Mouse (Mus musculus) effector memory CD4-positive, alpha-beta T cell, adult 5 months (primary cell): Measurements from ENCODE around the gene Tnfrsf23. TPM values are rescaled to one million over a fixed set of nuclear protein-coding genes. Genes with fewer than 3 reads are reported as not detected.

Experiments used
- polyA plus RNA-seq: library from polyadenylated mRNA; unstranded; fragments of 100-300 nt; shearing (Covaris generic); gene quantifications from one replicate; pipeline ENCODE4 v1.2.1, GENCODE M21; 2017

Tnfrsf23 gene
- 20.1 TPM for polyA plus RNA-seq

DNA sequence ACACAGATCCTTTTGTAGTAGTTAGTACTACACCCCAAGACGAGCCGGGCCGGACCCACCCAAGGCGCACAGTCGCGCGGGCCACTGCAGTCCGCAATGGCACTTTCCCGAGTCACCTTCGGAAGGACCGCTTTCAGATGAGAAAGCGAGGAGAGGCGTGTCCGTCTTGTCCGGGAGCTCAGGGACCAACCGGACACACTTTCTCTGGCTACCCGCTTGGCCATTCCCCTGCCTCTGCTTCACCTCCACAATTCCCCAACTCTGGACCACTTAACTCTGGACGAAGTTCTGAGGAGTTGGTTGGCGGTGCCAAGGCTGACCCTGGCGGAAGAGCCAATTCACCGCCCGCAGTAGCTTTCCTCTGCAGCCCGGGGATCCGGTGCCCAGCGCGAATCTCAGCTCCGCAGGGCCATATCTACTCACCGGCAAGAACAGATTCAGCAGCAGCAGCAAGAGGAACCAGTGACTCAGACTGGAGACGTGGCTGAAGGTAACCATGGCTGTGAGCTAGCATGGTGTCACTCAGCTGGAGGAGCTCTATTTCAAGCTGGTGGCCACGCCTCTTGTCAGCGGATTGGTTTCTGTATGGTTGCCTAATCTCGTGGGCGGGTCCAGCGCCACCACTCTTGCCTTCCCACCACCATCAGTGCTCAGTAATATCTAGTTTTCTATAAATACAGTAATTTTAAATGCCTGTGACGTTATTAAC, at the start of gene Tnfrsf23:
Tnfrsf23 (minus strand) TSS at position 514 of the 709 bp plus-strand sequence.

GRCm38 (mm10) chr7:143649034-143649768, 36.5 kb downstream of the Tnfrsf23 start, which contains the start of gene Tnfrsf22:
TSS of gene Tnfrsf22 (minus strand) at chr7:143649661.

GRCm38 (mm10) chr7:143628540-143628939, 57.1 kb downstream of the Tnfrsf23 start, which contains the start of gene Tnfrsf26:
TSS of gene Tnfrsf26 (minus strand) at chr7:143628722.

Other genes with a start within 250 kb of the Tnfrsf23 start
- 5.6 TPM for gene Cdkn1c, start 224.8 kb downstream of the Tnfrsf23 start, polyA plus RNA-seq
- not detected for gene Slc22a18, start 212.1 kb downstream of the Tnfrsf23 start, polyA plus RNA-seq
- gene Phlda2, start 182.7 kb downstream of the Tnfrsf23 start, polyA plus RNA-seq: not detected
- gene Nap1l4, start 136.8 kb downstream of the Tnfrsf23 start, polyA plus RNA-seq: 285 TPM
- 44.2 TPM for gene Cars, start 85.8 kb downstream of the Tnfrsf23 start, polyA plus RNA-seq
- gene Tnfrsf26, start 57.1 kb downstream of the Tnfrsf23 start, polyA plus RNA-seq: 48.8 TPM
- 14.9 TPM for gene Tnfrsf22, start 36.2 kb downstream of the Tnfrsf23 start, polyA plus RNA-seq
- gene Osbpl5, start 71.1 kb upstream of the Tnfrsf23 start, polyA plus RNA-seq: 21.4 TPM
- gene Mrgprg, start 81.1 kb upstream of the Tnfrsf23 start, polyA plus RNA-seq: not detected
- gene Mrgpre, start 98.6 kb upstream of the Tnfrsf23 start, polyA plus RNA-seq: 1.1 TPM
- gene Nadsyn1, start 137.0 kb upstream of the Tnfrsf23 start, polyA plus RNA-seq: 13.3 TPM
- 14.6 TPM for gene Dhcr7, start 137.3 kb upstream of the Tnfrsf23 start, polyA plus RNA-seq
- not detected for gene Gm498, start 181.0 kb upstream of the Tnfrsf23 start, polyA plus RNA-seq